Mouse (Mus musculus) retina, adult 2 months (tissue): ENCODE measurements at regions not wholly inside any gene's neighbourhood (a gene's known extent, or its start where the extent isn't known, plus 50 kb on each side); places are given as distances from the start of the nearest gene placed in this dataset.
"Not testable (repeated sequence)": the region's sequence is repeated elsewhere in the genome, so short reads cannot be mapped to it uniquely, and the experiment has no call there.

ENCODE experiments used
- DNase-seq: peaks from one replicate; pipeline ENCODE4 v3.0.0-alpha.2; 2012; ENCODE audit warnings: low read depth, low spot score

DNA sequence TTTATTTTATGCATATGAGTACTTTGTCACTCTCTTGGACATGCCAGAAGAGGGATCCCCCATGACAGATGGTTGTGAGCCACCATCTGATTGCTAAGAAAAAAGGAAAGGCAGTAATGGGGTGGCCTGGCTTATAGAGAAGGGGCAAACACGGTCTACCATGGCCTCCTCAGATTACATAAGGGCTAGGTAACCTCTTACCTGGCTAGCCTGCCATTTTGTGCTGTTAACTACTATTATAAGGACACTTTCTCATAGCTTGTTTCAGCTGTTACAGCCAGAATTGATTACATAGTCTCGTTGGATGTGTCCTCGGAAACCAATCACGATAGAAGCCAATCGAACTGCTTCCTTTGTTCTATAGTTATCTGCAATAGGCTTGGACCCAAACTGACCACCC, 60.9 kb upstream of the Gm14496 start:
- DNase-seq, result no peak

DNA sequence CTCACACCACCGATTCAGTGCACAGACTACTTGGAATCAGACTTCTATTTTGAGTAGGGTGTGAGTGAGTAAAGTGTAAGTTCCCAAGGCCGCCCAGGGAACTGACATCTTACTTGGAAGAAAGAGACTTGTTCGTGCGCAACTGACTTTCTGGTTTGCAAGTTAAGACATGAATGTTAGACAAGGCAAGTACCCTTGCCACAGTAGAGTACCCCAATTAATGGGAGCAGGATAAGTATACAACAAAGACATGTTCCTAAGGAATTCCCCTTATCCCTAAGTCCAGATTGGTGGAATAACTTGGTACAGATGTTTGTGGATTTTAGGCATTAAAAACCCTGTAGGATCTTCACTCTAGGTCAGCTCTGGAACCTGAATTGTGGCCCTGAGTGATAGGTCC, 60.4 kb upstream of the Gm14496 start:
- not testable (repeated sequence) for DNase-seq

DNA sequence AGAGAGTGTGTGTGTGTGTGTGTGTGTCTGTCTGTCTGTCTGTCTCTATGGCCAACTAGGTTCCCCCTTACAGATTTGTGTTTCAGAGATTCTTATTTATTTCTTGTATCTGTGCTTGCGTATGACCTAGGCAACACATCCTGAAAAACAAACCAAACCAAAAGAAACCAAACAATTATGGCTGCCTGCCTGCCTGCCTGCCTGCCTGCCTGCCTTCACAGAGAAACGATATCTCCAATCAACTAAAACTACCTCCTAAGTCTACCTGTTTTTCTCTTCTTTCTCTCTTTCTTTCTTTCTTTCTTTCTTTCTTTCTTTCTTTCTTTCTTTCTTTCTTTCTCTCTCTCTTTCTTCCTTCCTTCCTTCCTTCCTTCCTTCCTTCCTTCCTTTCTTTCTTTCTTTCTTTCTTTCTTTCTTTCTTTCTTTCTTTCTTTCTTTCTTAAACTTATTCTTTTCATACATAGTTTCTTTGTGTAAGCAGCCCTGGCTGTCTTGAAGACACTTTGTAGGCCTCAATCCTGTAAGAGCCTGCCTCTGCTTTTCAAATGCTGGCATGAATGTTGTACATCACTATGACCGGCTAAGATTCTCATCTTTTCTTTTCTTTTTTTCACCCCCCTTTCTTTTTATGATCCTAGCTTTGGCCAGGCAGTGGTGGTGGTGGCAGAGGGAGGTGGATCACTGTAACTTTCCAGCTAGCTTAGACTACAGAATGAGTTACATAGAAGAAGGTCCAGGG, 59.7 kb upstream of the Gm14496 start:
- peak; percentile 15 for DNase-seq

DNA sequence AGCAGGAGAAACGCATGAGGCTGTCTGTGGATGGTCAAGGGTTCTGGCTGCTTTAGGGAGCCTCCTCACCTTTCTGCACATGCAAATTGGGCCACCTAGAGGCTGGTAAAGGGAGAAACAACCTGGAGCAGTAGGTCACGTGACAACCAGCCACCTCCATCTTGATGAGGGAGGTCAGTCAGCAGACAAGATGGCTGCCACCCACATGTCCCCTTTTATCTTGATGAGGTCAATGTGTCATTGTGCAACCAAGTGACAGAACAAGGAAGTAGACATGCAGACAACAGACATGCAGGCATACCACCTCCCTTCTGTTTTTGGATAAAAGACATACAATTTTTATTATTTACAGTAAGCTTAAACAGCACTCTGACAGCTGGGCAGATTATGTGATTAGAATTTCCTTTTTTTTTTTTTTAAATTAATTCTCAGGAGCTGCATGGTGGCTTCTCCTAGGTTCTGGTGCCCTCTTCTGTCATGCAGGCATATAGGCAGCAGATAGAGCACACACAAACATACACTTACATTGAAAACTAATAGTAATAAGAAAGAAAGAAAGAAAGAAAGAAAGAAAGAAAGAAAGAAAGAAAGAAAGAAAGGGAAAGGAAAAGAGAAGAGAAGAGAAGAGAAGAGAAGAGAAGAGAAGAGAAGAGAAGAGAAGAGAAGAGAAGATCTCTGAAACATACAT, 58.9 kb upstream of the Gm14496 start:
- DNase-seq, result peak; percentile 16
